10 mouse cellular contexts compared by ENCODE assay signal in the genomic region with DNA sequence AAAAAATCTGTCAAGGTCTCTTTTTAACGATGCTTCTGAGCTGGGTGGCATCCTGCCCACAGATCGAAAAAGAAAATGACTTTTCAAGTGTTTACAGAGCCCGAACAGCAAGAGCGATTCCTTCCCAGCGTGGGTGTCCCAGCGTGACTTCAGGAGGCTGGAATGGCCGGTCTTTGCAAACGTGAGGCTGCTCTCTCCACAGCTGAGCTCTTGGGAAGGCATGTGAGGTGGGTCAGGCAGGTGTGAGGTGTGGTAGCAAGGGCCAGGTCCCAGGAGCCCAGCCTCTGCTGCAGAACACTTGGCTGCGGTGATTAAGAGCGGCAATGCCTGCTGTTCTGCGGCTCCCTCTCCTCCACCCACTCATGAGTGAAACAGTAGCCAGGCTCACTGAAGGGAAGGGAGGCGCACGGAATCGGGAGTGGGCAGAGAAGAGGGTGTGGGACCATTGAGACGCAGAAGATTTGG.
DNase-seq lines count a peak whose midpoint lies in the region; ATAC-seq lines count a peak whose summit lies in the region.
"Had no signal": no experiment of that assay in that cellular context is flagged by ENCODE, and none has a peak within 500 bp of the region (broad histone marks: within the 10 kb centered on the region; RNA-seq: fewer than 3 reads in every experiment).

No protein-coding gene starts in this region.

- H3K9ac ChIP-seq in lung, embryonic 15.5 days: no peak overlapping the region
- H3K9ac ChIP-seq in intestine, embryonic 16.5 days (ENCODE audit: low read depth, low read length): peak overlapping the region; percentile 29; the same call in 1 of the 2 replicates
- H3K9ac ChIP-seq in stomach, embryonic 15.5 days: no peak overlapping the region
- H3K9ac ChIP-seq: midbrain, embryonic 12.5 days had no signal

- no peak overlapping the region for H3K27ac ChIP-seq in lung, embryonic 15.5 days
- H3K27ac ChIP-seq in intestine, embryonic 16.5 days (ENCODE audit: low read length): no peak overlapping the region
- no peak overlapping the region for H3K27ac ChIP-seq in stomach, embryonic 15.5 days
- H3K27ac ChIP-seq: heart, adult 2 months; midbrain, embryonic 12.5 days had no signal

- H3K36me3 ChIP-seq in lung, embryonic 15.5 days: no peaks in the 10 kb centered on the region
- H3K36me3 ChIP-seq in intestine, embryonic 16.5 days (ENCODE audit: control insufficient read depth, insufficient read depth, low read length): no peaks in the 10 kb centered on the region
- H3K36me3 ChIP-seq in stomach, embryonic 15.5 days: no peaks in the 10 kb centered on the region
- H3K36me3 ChIP-seq: midbrain, embryonic 12.5 days had no signal

- ATAC-seq in lung, embryonic 15.5 days (ENCODE audit: borderline replicate concordance, extremely low read depth, low FRiP score, low TSS enrichment): 0 out of 2 replicates have a peak, but pooled peaks have one; percentile 32
- no peak for ATAC-seq in intestine, embryonic 16.5 days
- peak; percentile 20; the same call in 1 of the 2 replicates for ATAC-seq in stomach, embryonic 15.5 days (ENCODE audit: insufficient read depth, low FRiP score, low read depth)

- no peaks in the 10 kb centered on the region for H3K9me3 ChIP-seq in lung, embryonic 15.5 days
- no peaks in the 10 kb centered on the region for H3K9me3 ChIP-seq in intestine, embryonic 16.5 days (ENCODE audit: control insufficient read depth, low read length)
- no peaks in the 10 kb centered on the region for H3K9me3 ChIP-seq in stomach, embryonic 15.5 days
- H3K9me3 ChIP-seq: midbrain, embryonic 12.5 days had no signal

- H3K4me1 ChIP-seq in lung, embryonic 15.5 days: 0 out of 2 replicates have a peak, but pooled peaks cover 9% of the 10 kb centered on the region
- H3K4me1 ChIP-seq in intestine, embryonic 16.5 days (ENCODE audit: control insufficient read depth, insufficient read depth, low read length): peaks cover 26% of the 10 kb centered on the region
- peaks cover 14% of the 10 kb centered on the region for H3K4me1 ChIP-seq in stomach, embryonic 15.5 days
- H3K4me1 ChIP-seq: midbrain, embryonic 12.5 days had no signal

- H3K27me3 ChIP-seq in lung, embryonic 15.5 days: no peaks in the 10 kb centered on the region
- H3K27me3 ChIP-seq in intestine, embryonic 16.5 days (replicated peaks; ENCODE audit: control insufficient read depth, insufficient read depth, low read length): no peaks in the 10 kb centered on the region
- H3K27me3 ChIP-seq in stomach, embryonic 15.5 days (replicated peaks): no peaks in the 10 kb centered on the region
- H3K27me3 ChIP-seq: midbrain, embryonic 12.5 days had no signal

- 32% methylated on average over 15 of the region's 15 CpGs for WGBS in lung, embryonic 15.5 days
- WGBS in intestine, embryonic 16.5 days: 51% methylated on average over 15 of the region's 15 CpGs
- WGBS in stomach, embryonic 15.5 days: 41% methylated on average over 15 of the region's 15 CpGs

- intact Hi-C loops in left cerebral cortex, postnatal 10 days (cut with DNase I): loop anchor here (10.0 kb wide), 1 partner anchor 381 kb away; no protein-coding TSS in a partner anchor
- intact Hi-C loops in heart, postnatal 14 days (cut with DNase I): no loop called here

- DNase-seq in lung, postnatal 25 days (ENCODE audit: low spot score): no peak
- DNase-seq in left cerebral cortex, postnatal 10 days (ENCODE audit: extremely low spot score in 1 of 2, low spot score in 2 of 2): peak; percentile 61 to 72
- DNase-seq in heart, adult 8-10 months (ENCODE audit: low spot score): no peak
- DNase-seq in urinary bladder, postnatal 14 days (ENCODE audit: low spot score): no peak
- DNase-seq in heart, postnatal 14 days: no peak
- DNase-seq: heart, adult 2 months had no signal

- H3K4me3 ChIP-seq in lung, embryonic 15.5 days: no peak overlapping the region
- H3K4me3 ChIP-seq in intestine, embryonic 16.5 days (ENCODE audit: low read length): no peak overlapping the region
- H3K4me3 ChIP-seq in stomach, embryonic 15.5 days (replicated peaks): 0 out of 2 replicates have a peak overlapping the region, but pooled peaks have one; percentile 4
- H3K4me3 ChIP-seq: heart, adult 2 months; midbrain, embryonic 12.5 days had no signal

- peak overlapping the region; percentile 27 for H3K4me2 ChIP-seq in lung, embryonic 15.5 days
- H3K4me2 ChIP-seq in intestine, embryonic 16.5 days (ENCODE audit: low read depth, low read length): peak overlapping the region; percentile 17; the same call in 1 of the 2 replicates
- peak overlapping the region; percentile 24; the same call in 1 of the 2 replicates for H3K4me2 ChIP-seq in stomach, embryonic 15.5 days
- H3K4me2 ChIP-seq: midbrain, embryonic 12.5 days had no signal

Comparison
In these comparisons a context has a peak if more than half of its experiments do, and no peak if none do; other contexts are left out.
1. DNase-seq: peak in left cerebral cortex, postnatal 10 days (2 of 2); none in lung, postnatal 25 days (single experiment), heart, adult 8-10 months (single experiment), urinary bladder, postnatal 14 days (single experiment) and heart, postnatal 14 days (0 of 2).
2. Peak in every context shown above with its lines, with median percentiles within 50 percentile points of each other: H3K4me2 ChIP-seq.